Mouse (Mus musculus): ENCODE results near the gene Adk.

DNA sequence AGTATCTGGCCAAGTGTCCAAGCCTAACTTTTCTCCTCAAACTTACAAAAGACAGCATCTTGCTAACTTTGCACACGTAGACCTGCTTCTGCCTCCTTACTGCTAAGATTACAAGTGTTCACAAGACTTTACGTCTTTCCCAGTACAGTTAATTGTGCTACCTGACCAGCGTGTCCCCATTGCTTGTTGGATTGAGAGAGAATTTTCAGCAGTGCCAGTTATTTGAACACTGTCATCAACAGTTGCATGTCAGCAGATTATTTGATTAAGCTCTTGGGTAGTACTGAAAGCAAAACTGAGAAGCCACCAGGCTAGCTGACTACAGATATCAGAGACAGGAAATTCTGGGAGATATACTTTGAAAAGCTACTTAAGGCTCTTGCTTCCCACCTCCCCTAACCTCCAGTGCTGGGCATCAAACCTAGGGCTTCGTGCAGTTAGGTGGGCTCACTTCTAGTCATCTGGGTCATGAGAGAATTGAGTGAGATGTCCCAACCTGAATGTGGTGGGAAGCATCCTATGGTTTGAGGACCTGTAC is 50.4 kb downstream of the Adk start:
- TF ChIP-seq EP300 (IDR thresholded peaks at IDR 0.05; ENCODE audit: low read depth) (no peak), CTCF (IDR thresholded peaks at IDR 0.05; ENCODE audit: low read depth) (no peak)

Measured in liver, embryonic 14.5 days (tissue).